ENCODE assay signal across 15 mouse cellular contexts in the genomic region with DNA sequence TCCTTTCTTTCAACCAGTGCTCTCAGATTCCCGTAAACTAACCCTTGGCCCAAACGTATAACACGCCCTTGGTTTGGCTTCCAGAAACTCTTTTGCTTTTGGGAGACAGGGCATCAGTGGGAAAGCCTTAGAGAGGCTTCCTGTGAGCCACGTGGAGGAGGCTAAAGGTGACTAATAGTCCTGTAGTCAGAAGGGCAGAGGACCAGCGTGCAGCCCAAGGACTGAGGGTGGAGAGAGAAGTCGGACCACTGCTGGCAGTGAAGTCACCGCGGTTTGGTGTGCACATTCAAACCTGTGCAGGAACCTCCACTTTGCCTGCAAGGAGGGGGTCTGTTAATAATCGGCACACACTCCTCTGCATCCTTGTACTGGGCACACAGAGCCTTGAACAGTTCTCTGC.
DNase-seq lines count a peak whose midpoint lies in the region; ATAC-seq and TF ChIP-seq lines count a peak whose summit lies in the region.
"Had no signal": no experiment of that assay in that cellular context is flagged by ENCODE, and none has a peak within 500 bp of the region (broad histone marks: within the 10 kb centered on the region; RNA-seq: fewer than 3 reads in every experiment).

No protein-coding gene starts in this region.

- no peak for DNase-seq in gastrocnemius, adult 2 months
- DNase-seq in gastrocnemius, adult 18-20 months (ENCODE audit: low spot score): no peak
- DNase-seq in kidney, postnatal 10 days: no peak
- DNase-seq in spleen, postnatal 10 days (ENCODE audit: low spot score in 2 of 2): no peak
- DNase-seq in layer of hippocampus, adult 9-10 months (ENCODE audit: low spot score): no peak
- DNase-seq: cerebellum, adult 9-11 months; gastrocnemius, postnatal 10 days; liver; thymus, postnatal 25 days had no signal

- 0 out of 2 replicates have a peak, but pooled peaks have one; percentile 8 for TF ChIP-seq POLR2A in embryonic fibroblast, embryonic 13.5 days (IDR thresholded peaks at IDR 0.05; ENCODE audit: low read depth, low read length)
- no peak for TF ChIP-seq POLR2A in small intestine, adult 2 months (IDR thresholded peaks at IDR 0.05; ENCODE audit: low read depth, low read length)

- H3K27me3 ChIP-seq in kidney, embryonic 16.5 days (ENCODE audit: insufficient read depth, low read length): no peaks in the 10 kb centered on the region
- H3K27me3 ChIP-seq in small intestine, adult 2 months (ENCODE audit: control insufficient read depth, insufficient read depth, low read length): no peaks in the 10 kb centered on the region
- H3K27me3 ChIP-seq: Patski had no signal

- H3K4me3 ChIP-seq in gastrocnemius, adult 2 months: peak overlapping the region; percentile 8; the same call in 1 of the 2 replicates
- H3K4me3 ChIP-seq in kidney, embryonic 16.5 days (ENCODE audit: low read length): no peak overlapping the region
- no peak overlapping the region for H3K4me3 ChIP-seq in embryonic fibroblast, embryonic 13.5 days (ENCODE audit: insufficient read depth, low read length)
- H3K4me3 ChIP-seq in small intestine, adult 2 months (ENCODE audit: low read depth, low read length): no peak overlapping the region; the same call in 1 of the 2 replicates

- ATAC-seq in kidney, embryonic 16.5 days (ENCODE audit: low FRiP score, low TSS enrichment): peak; percentile 68
- ATAC-seq: CD4-positive, CD25-positive, alpha-beta regulatory T cell, adult 4 months; hindbrain, embryonic 16.5 days; Patski had no signal

- peaks cover 25% of the 10 kb centered on the region for H3K4me1 ChIP-seq in kidney, embryonic 16.5 days (ENCODE audit: insufficient read depth, low read length)
- H3K4me1 ChIP-seq in embryonic fibroblast, embryonic 13.5 days (ENCODE audit: control insufficient read depth, insufficient read depth, low read length): peaks cover 26% of the 10 kb centered on the region
- peaks cover 23% of the 10 kb centered on the region; the same call in 1 of the 2 replicates for H3K4me1 ChIP-seq in small intestine, adult 2 months (ENCODE audit: control insufficient read depth, insufficient read depth, insufficient read length, low read length)

- intact Hi-C loops in gastrocnemius, adult 2 months (cut with DNase I): no loop called here

- H3K36me3 ChIP-seq in kidney, embryonic 16.5 days (ENCODE audit: insufficient read depth, low read length): peaks cover 5% of the 10 kb centered on the region; the same call in 1 of the 2 replicates
- H3K36me3 ChIP-seq in small intestine, adult 2 months (ENCODE audit: control insufficient read depth, insufficient read depth, low read length): peaks cover 6% of the 10 kb centered on the region

- TF ChIP-seq CTCF in gastrocnemius, adult 2 months (IDR thresholded peaks at IDR 0.05): no peak
- TF ChIP-seq CTCF in embryonic fibroblast, embryonic 13.5 days (IDR thresholded peaks at IDR 0.05; ENCODE audit: borderline replicate concordance, insufficient read depth, low read length): no peak
- no peak for TF ChIP-seq CTCF in small intestine, adult 2 months (IDR thresholded peaks at IDR 0.05; ENCODE audit: extremely low read depth, insufficient read length, insufficient replicate concordance, low read depth, low read length)

- no peak overlapping the region for H3K4me2 ChIP-seq in kidney, embryonic 16.5 days (replicated peaks; ENCODE audit: low read depth, low read length)

- WGBS in kidney, embryonic 16.5 days: 54% methylated on average over 9 of the region's 9 CpGs
- WGBS in small intestine, adult 2 months: 25% methylated on average over 9 of the region's 9 CpGs

- no peak overlapping the region for H3K9ac ChIP-seq in kidney, embryonic 16.5 days (replicated peaks; ENCODE audit: low read length)

- no peaks in the 10 kb centered on the region for H3K9me3 ChIP-seq in kidney, embryonic 16.5 days (ENCODE audit: low read length)

- peak overlapping the region; percentile 73 for H3K27ac ChIP-seq in gastrocnemius, adult 2 months
- peak overlapping the region; percentile 58 for H3K27ac ChIP-seq in kidney, embryonic 16.5 days (ENCODE audit: low read length)
- H3K27ac ChIP-seq in embryonic fibroblast, embryonic 13.5 days (ENCODE audit: insufficient read depth, low read length): peak overlapping the region; percentile 68
- peak overlapping the region; percentile 97 for H3K27ac ChIP-seq in small intestine, adult 2 months (ENCODE audit: insufficient read depth, low read depth, low read length)
